Mouse (Mus musculus): ENCODE results near the gene Nbea. TPM values are rescaled to one million over a fixed set of nuclear protein-coding genes. Genes with fewer than 3 reads are reported as not detected.

Gene Nbea
- total RNA-seq, 4 experiments from 2014 or later: 150 to 189 (median 170) TPM

GRCm38 (mm10) chr3:55599366-55600085 is 584.0 kb downstream of the Nbea start:
- DNase-seq (ENCODE audit: low spot score in 2 of 2): no peak

DNA sequence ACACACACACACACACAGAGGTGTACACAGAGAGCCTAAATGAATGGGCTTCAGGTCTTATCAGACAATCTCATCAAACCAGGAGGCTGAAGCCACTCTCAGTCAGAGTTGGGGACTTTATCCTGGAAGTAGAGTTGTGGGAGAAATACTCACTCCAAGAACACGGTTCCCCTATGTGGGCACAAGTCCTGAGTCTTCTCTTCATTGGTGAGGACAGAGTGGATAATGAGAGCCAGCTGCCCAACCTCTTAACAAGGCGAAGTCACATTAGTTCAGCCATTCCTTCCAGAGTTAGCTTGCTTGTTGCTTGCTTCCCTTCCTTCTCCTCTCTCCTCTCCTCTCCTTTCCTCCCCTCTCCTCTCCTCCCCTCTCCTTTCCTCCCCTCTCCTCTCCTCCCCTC is 584.8 kb downstream of the Nbea start:
- DNase-seq (ENCODE audit: low spot score in 2 of 2): no peak

GRCm38 (mm10) chr3:55593312-55593711 is 590.2 kb downstream of the Nbea start:
- DNase-seq (ENCODE audit: low spot score in 2 of 2): no peak

DNA sequence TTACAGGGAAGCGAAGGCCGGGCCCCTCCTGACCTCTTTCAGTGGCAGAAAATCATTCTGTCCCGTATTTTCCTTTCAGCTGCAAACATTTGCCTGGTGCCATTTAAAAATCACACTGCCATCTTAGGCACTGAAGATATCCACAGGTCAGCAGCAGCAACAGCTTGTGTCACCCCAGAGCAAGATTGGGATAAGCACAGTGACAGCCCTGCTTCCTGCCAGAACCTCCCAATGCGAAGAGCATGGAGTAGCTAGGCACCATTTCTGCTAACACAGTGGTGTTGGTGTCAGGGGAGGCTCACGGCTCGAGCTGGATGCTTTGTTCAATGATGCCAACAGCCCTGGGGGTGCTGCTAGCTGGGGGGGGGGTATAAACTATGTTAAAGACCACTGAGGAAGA is 592.8 kb downstream of the Nbea start:
- DNase-seq (ENCODE audit: low spot score in 2 of 2): peak in 1 of 2 experiments; percentile 2

GRCm38 (mm10) chr3:55590291-55590690 is 593.2 kb downstream of the Nbea start:
- peak in 1 of 2 experiments; percentile 3 for DNase-seq (ENCODE audit: low spot score in 2 of 2)

DNA sequence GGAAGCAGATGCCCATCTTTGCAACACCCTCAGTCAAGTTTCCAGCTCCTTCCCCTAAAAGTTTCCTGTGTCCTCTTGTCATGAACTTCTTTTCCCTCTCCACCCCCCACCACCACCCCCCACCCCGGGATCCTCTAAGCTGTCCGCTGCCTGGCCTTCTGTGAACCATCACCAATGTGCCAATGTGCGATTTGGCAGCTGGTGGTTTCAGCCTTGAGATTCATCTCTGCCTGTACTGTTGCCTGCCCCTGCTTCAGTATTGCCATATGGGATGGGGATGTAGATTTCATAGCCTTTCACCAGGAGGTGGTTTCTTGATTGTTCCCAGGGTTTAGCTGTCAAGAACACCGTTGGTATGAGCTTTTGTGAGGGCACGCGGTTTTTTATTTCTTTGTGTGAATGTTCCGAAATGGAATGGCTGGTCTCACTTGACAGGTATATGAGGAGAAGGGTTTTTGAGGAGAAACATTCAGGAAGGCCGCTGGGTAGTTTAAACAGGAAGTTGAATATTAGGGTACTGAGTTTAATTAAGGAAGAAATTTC is 594.0 kb downstream of the Nbea start:
- DNase-seq (ENCODE audit: low spot score in 2 of 2): peak in 1 of 2 experiments; percentile 1

- peak in 1 of 2 experiments; percentile 5 for DNase-seq (ENCODE audit: low spot score in 2 of 2)
Measured at GRCm38 (mm10) chr3:55587972-55588946, 595.2 kb downstream of the Nbea start.

DNA sequence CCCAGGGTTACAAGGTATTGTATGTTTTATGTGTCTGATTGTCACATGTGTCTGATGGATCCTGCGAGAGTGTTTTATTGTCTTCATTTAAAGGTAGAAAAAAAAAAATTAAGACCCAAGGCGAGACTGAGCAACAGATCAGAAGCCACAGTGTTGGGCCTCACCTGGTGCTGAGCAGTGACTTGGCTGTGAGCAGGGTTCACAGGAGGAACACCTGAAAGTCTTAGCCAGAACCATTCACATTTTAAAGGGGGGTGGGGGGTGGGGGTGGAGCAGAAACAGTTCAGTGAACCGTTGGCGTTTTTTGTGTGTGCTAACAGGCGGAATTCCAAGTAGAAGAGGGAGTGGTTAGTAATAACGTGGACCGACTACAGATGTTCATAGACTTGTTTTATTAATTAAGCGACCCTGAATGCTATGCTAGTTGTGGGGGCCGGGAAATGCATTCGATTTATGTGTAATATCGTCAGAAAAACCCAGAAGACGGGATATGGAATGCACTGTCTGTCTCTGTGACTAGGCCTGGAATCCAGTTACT is 596.0 kb downstream of the Nbea start:
- peak in 1 of 2 experiments; percentile 2 for DNase-seq (ENCODE audit: low spot score in 2 of 2)

All from left cerebral cortex, adult 8-10 months (tissue).